Mouse (Mus musculus): ENCODE measurements around the gene Syn2. TPM values are rescaled to one million over a fixed set of nuclear protein-coding genes. Genes with fewer than 3 reads are reported as not detected.

Syn2 gene
- polyA plus RNA-seq, 1 experiment from 2014 or later = 2.7 TPM

- 26% methylated on average over 10 of the region's 10 CpGs for WGBS
- H3K4me2 ChIP-seq (ENCODE audit: low read length) = no peak overlapping the region
- no peaks in the 10 kb centered on the region for H3K9me3 ChIP-seq (ENCODE audit: control insufficient read depth, low read length)
- no peaks in the 10 kb centered on the region; the same call in 1 of the 2 replicates for H3K4me1 ChIP-seq (replicated peaks; ENCODE audit: control insufficient read depth, insufficient read depth, low read length)
- no peak; the same call in 1 of the 2 replicates for ATAC-seq (replicated peaks; ENCODE audit: low FRiP score, low TSS enrichment, low read depth)
- DNase-seq (ENCODE audit: low spot score) = no peak
- H3K36me3 ChIP-seq (ENCODE audit: control insufficient read depth, insufficient read depth, low read length) = no peaks in the 10 kb centered on the region
- H3K9ac ChIP-seq (ENCODE audit: low read length) = no peak overlapping the region
- H3K27me3 ChIP-seq (replicated peaks; ENCODE audit: control insufficient read depth, insufficient read depth, low read length) = no peaks in the 10 kb centered on the region
- H3K4me3 ChIP-seq (ENCODE audit: low read depth, low read length) = no peak overlapping the region
- H3K27ac ChIP-seq (ENCODE audit: low read depth) = no peak overlapping the region
These were observed 11.2 kb upstream of the Syn2 start for GRCm38 (mm10) chr6:115123262-115124201.

GRCm38 (mm10) chr6:115124675-115125357 lies 9.9 kb upstream of the Syn2 start:
- Histone ChIP-seq H3K27me3 (replicated peaks; ENCODE audit: control insufficient read depth, insufficient read depth, low read length) (no peaks in the 10 kb centered on the region), H3K4me2 (ENCODE audit: low read length) (no peak overlapping the region), H3K36me3 (ENCODE audit: control insufficient read depth, insufficient read depth, low read length) (no peaks in the 10 kb centered on the region), H3K4me3 (ENCODE audit: low read depth, low read length) (no peak overlapping the region), H3K9me3 (ENCODE audit: control insufficient read depth, low read length) (no peaks in the 10 kb centered on the region), H3K9ac (ENCODE audit: low read length) (no peak overlapping the region), H3K27ac (ENCODE audit: low read depth) (no peak overlapping the region), H3K4me1 (replicated peaks; ENCODE audit: control insufficient read depth, insufficient read depth, low read length) (no peaks in the 10 kb centered on the region; the same call in 1 of the 2 replicates)
- DNase-seq (ENCODE audit: low spot score) (no peak), ATAC-seq (replicated peaks; ENCODE audit: low FRiP score, low TSS enrichment, low read depth) (no peak)
- WGBS = 78% methylated on average over 2 of the region's 2 CpGs

GRCm38 (mm10) chr6:115125358-115125720 lies 9.4 kb upstream of the Syn2 start:
- Histone ChIP-seq H3K9ac (ENCODE audit: low read length) (no peak overlapping the region), H3K4me1 (replicated peaks; ENCODE audit: control insufficient read depth, insufficient read depth, low read length) (no peaks in the 10 kb centered on the region; the same call in 1 of the 2 replicates), H3K4me3 (ENCODE audit: low read depth, low read length) (no peak overlapping the region), H3K36me3 (ENCODE audit: control insufficient read depth, insufficient read depth, low read length) (no peaks in the 10 kb centered on the region), H3K27ac (ENCODE audit: low read depth) (no peak overlapping the region), H3K27me3 (replicated peaks; ENCODE audit: control insufficient read depth, insufficient read depth, low read length) (no peaks in the 10 kb centered on the region), H3K4me2 (ENCODE audit: low read length) (no peak overlapping the region), H3K9me3 (ENCODE audit: control insufficient read depth, low read length) (no peaks in the 10 kb centered on the region)
- DNase-seq (ENCODE audit: low spot score) = no peak
- WGBS = 85% methylated on average over 1 of the region's 1 CpGs
- no peak for ATAC-seq (replicated peaks; ENCODE audit: low FRiP score, low TSS enrichment, low read depth)

- DNase-seq (ENCODE audit: low spot score) = no peak
- Histone ChIP-seq H3K9me3 (ENCODE audit: control insufficient read depth, low read length) (no peaks in the 10 kb centered on the region), H3K36me3 (ENCODE audit: control insufficient read depth, insufficient read depth, low read length) (no peaks in the 10 kb centered on the region), H3K4me1 (replicated peaks; ENCODE audit: control insufficient read depth, insufficient read depth, low read length) (no peaks in the 10 kb centered on the region; the same call in 1 of the 2 replicates), H3K9ac (ENCODE audit: low read length) (no peak overlapping the region), H3K4me3 (ENCODE audit: low read depth, low read length) (no peak overlapping the region), H3K4me2 (ENCODE audit: low read length) (no peak overlapping the region), H3K27me3 (replicated peaks; ENCODE audit: control insufficient read depth, insufficient read depth, low read length) (no peaks in the 10 kb centered on the region), H3K27ac (ENCODE audit: low read depth) (no peak overlapping the region)
- 38% methylated on average over 2 of the region's 2 CpGs for WGBS
- no peak for ATAC-seq (replicated peaks; ENCODE audit: low FRiP score, low TSS enrichment, low read depth)
These were observed 8.4 kb upstream of the Syn2 start for GRCm38 (mm10) chr6:115126232-115126785.

GRCm38 (mm10) chr6:115126851-115127250 lies 7.9 kb upstream of the Syn2 start:
- H3K27me3 ChIP-seq (replicated peaks; ENCODE audit: control insufficient read depth, insufficient read depth, low read length) = no peaks in the 10 kb centered on the region
- no peak for ATAC-seq (replicated peaks; ENCODE audit: low FRiP score, low TSS enrichment, low read depth)
- H3K9ac ChIP-seq (ENCODE audit: low read length) = no peak overlapping the region
- no peak overlapping the region for H3K27ac ChIP-seq (ENCODE audit: low read depth)
- no peaks in the 10 kb centered on the region for H3K36me3 ChIP-seq (ENCODE audit: control insufficient read depth, insufficient read depth, low read length)
- 61% methylated on average over 3 of the region's 3 CpGs for WGBS
- H3K4me2 ChIP-seq (ENCODE audit: low read length) = no peak overlapping the region
- H3K4me3 ChIP-seq (ENCODE audit: low read depth, low read length) = no peak overlapping the region
- H3K9me3 ChIP-seq (ENCODE audit: control insufficient read depth, low read length) = no peaks in the 10 kb centered on the region
- DNase-seq (ENCODE audit: low spot score) = no peak
- H3K4me1 ChIP-seq (replicated peaks; ENCODE audit: control insufficient read depth, insufficient read depth, low read length) = no peaks in the 10 kb centered on the region; the same call in 1 of the 2 replicates

GRCm38 (mm10) chr6:115127255-115127824 lies 7.4 kb upstream of the Syn2 start:
- Histone ChIP-seq H3K4me3 (ENCODE audit: low read depth, low read length) (no peak overlapping the region), H3K27ac (ENCODE audit: low read depth) (no peak overlapping the region), H3K4me2 (ENCODE audit: low read length) (no peak overlapping the region), H3K27me3 (replicated peaks; ENCODE audit: control insufficient read depth, insufficient read depth, low read length) (no peaks in the 10 kb centered on the region), H3K36me3 (ENCODE audit: control insufficient read depth, insufficient read depth, low read length) (no peaks in the 10 kb centered on the region), H3K9me3 (ENCODE audit: control insufficient read depth, low read length) (no peaks in the 10 kb centered on the region), H3K4me1 (replicated peaks; ENCODE audit: control insufficient read depth, insufficient read depth, low read length) (no peaks in the 10 kb centered on the region; the same call in 1 of the 2 replicates), H3K9ac (ENCODE audit: low read length) (no peak overlapping the region)
- no peak for DNase-seq (ENCODE audit: low spot score)
- peak; percentile 66; the same call in 1 of the 2 replicates for ATAC-seq (replicated peaks; ENCODE audit: low FRiP score, low TSS enrichment, low read depth)
- 66% methylated on average over 5 of the region's 5 CpGs for WGBS

- no peaks in the 10 kb centered on the region for H3K36me3 ChIP-seq (ENCODE audit: control insufficient read depth, insufficient read depth, low read length)
- peak overlapping the region; percentile 58 for H3K4me3 ChIP-seq (ENCODE audit: low read depth, low read length)
- no peak overlapping the region for H3K27ac ChIP-seq (ENCODE audit: low read depth)
- 0 out of 2 replicates have a peak, but pooled peaks have one; percentile 34 for ATAC-seq (replicated peaks; ENCODE audit: low FRiP score, low TSS enrichment, low read depth)
- 2% methylated on average over 25 of the region's 27 CpGs for WGBS
- peak overlapping the region; percentile 49 for H3K9ac ChIP-seq (ENCODE audit: low read length)
- peaks cover 3% of the 10 kb centered on the region; the same call in 1 of the 2 replicates for H3K4me1 ChIP-seq (replicated peaks; ENCODE audit: control insufficient read depth, insufficient read depth, low read length)
- no peak for DNase-seq (ENCODE audit: low spot score)
- peaks cover 40% of the 10 kb centered on the region for H3K27me3 ChIP-seq (replicated peaks; ENCODE audit: control insufficient read depth, insufficient read depth, low read length)
- no peaks in the 10 kb centered on the region for H3K9me3 ChIP-seq (ENCODE audit: control insufficient read depth, low read length)
- H3K4me2 ChIP-seq (ENCODE audit: low read length) = peak overlapping the region; percentile 80
These were observed 589 bp downstream of the Syn2 start for GRCm38 (mm10) chr6:115135332-115135649.

GRCm38 (mm10) chr6:115136156-115136555 lies 1.5 kb downstream of the Syn2 start:
- Histone ChIP-seq H3K36me3 (ENCODE audit: control insufficient read depth, insufficient read depth, low read length) (no peaks in the 10 kb centered on the region), H3K4me1 (replicated peaks; ENCODE audit: control insufficient read depth, insufficient read depth, low read length) (peaks cover 3% of the 10 kb centered on the region; the same call in 1 of the 2 replicates), H3K4me2 (ENCODE audit: low read length) (no peak overlapping the region), H3K9ac (ENCODE audit: low read length) (no peak overlapping the region), H3K27me3 (replicated peaks; ENCODE audit: control insufficient read depth, insufficient read depth, low read length) (peaks cover 40% of the 10 kb centered on the region), H3K9me3 (ENCODE audit: control insufficient read depth, low read length) (no peaks in the 10 kb centered on the region), H3K4me3 (ENCODE audit: low read depth, low read length) (no peak overlapping the region), H3K27ac (ENCODE audit: low read depth) (no peak overlapping the region)
- no peak for DNase-seq (ENCODE audit: low spot score)
- 87% methylated on average over 8 of the region's 9 CpGs for WGBS
- ATAC-seq (replicated peaks; ENCODE audit: low FRiP score, low TSS enrichment, low read depth) = no peak

All from intestine, embryonic 14.5 days (tissue).